Mouse (Mus musculus) C2C12 (cell line): ENCODE measurements at regions not wholly inside any gene's neighbourhood (a gene's known extent, or its start where the extent isn't known, plus 50 kb on each side); places are given as distances from the start of the nearest gene placed in this dataset.
"Not testable (repeated sequence)": the region's sequence is repeated elsewhere in the genome, so short reads cannot be mapped to it uniquely, and the experiment has no call there.

Source experiments
- H3K27me3 ChIP-seq: one replicate; pipeline ENCODE4 v1.6.1; 2011; ENCODE audit not compliant: control insufficient read depth, insufficient read depth, insufficient read length
- H3K36me3 ChIP-seq: one replicate; pipeline ENCODE4 v1.6.1; 2011; ENCODE audit not compliant: control insufficient read depth, insufficient read depth
- H3K4me3 ChIP-seq: one replicate; pipeline ENCODE4 v1.5.1; 2011; ENCODE audit warnings: mild to moderate bottlenecking, control low read depth; ENCODE audit not compliant: poor library complexity, insufficient read depth, severe bottlenecking
- H3K79me2 ChIP-seq: one replicate; pipeline ENCODE4 v1.6.1; 2011; ENCODE audit not compliant: control insufficient read depth, insufficient read depth
- H3K79me3 ChIP-seq: one replicate; pipeline ENCODE4 v1.6.1; 2011; ENCODE audit warnings: low read depth, control low read depth
- H3ac ChIP-seq: one replicate; pipeline ENCODE3; 2011; ENCODE audit warnings: low read depth; ENCODE audit not compliant: control insufficient read depth, insufficient read length
- CEBPB ChIP-seq: IDR thresholded peaks from one replicate; pipeline ENCODE4 v1.6.1; 2011; ENCODE audit warnings: low read depth, mild to moderate bottlenecking, control low read depth, moderate library complexity
- CTCF ChIP-seq: IDR thresholded peaks from one replicate; pipeline ENCODE4 v1.5.1; 2011; ENCODE audit not compliant: control insufficient read depth, insufficient read depth, insufficient read length
- FOSL1 ChIP-seq: IDR thresholded peaks from one replicate; pipeline ENCODE4 v1.8.0; 2011; ENCODE audit warnings: mild to moderate bottlenecking, low read length; ENCODE audit not compliant: poor library complexity, insufficient read depth, severe bottlenecking
- MAX ChIP-seq: IDR thresholded peaks from one replicate; pipeline ENCODE4 v1.6.1; 2011; ENCODE audit warnings: mild to moderate bottlenecking, control low read depth
- MYOD1 ChIP-seq: IDR thresholded peaks from one replicate; pipeline ENCODE4 v1.6.1; 2011; ENCODE audit warnings: low read depth; ENCODE audit not compliant: control insufficient read depth, insufficient read length
- MYOG ChIP-seq: IDR thresholded peaks from one replicate; pipeline ENCODE4 v1.6.1; 2011; ENCODE audit not compliant: control insufficient read depth, insufficient read length; ENCODE audit errors: extremely low read depth
- USF1 ChIP-seq: IDR thresholded peaks from one replicate; pipeline ENCODE4 v1.6.1; 2011; ENCODE audit warnings: low read depth, mild to moderate bottlenecking, control low read depth, moderate library complexity

DNA sequence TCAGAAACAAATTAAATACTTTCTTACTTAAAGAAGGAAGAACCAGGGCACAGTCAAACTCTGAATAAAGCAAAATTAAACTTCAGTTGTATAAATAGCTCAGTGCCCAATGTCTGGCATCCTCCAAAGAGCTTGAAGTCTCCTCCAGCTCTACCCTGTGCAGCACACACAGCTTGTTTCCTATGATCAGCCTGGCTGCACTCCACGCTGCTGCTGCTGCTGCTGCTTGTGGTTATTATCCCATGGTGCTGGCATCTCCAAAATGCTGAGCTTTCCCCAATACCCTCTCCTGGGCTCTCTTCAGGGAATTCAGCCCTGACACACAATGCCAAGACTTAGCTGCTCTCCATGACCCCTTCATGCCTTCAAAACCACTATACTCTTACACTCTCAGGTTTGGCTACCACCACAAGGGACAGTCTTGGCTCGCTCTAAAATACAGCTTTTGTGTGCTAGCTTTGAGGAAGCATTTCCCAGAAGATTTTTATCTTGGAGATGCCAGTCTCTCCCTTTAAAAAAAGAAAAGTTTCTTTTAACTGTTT is 121.0 kb downstream of the Rab10 start:
- H3K36me3 ChIP-seq, H3ac ChIP-seq, H3K79me3 ChIP-seq, H3K79me2 ChIP-seq, H3K4me3 ChIP-seq, H3K27me3 ChIP-seq: not testable (repeated sequence)

DNA sequence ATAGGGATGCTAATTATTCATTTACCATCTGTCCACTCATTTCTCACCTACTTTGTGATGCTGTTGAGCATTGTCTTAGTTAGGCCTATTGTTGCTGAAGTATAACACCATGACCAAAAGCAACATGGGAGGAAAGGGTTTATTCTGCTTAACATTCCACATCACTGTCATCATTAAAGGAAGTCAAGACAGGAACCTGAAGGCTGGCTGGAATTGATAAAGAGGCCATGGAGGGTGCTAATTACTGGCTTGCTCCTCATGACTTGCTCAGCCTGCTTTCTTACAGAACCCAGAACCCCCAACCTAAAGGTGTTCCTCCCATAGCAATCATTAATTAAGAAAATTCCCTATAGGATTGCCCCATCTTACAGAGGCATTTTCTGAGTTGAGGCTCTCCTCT is 121.6 kb downstream of the Rab10 start:
- Histone ChIP-seq H3K4me3 (no peak overlapping the region), H3K79me2 (no peaks in the 10 kb centered on the region), H3K36me3 (no peaks in the 10 kb centered on the region), H3K79me3 (no peaks in the 10 kb centered on the region), H3K27me3 (no peaks in the 10 kb centered on the region), H3ac (no peak overlapping the region)
- TF ChIP-seq CEBPB (no peak), MAX (no peak), MYOG (no peak), USF1 (no peak), FOSL1 (no peak), CTCF (no peak), MYOD1 (no peak)

DNA sequence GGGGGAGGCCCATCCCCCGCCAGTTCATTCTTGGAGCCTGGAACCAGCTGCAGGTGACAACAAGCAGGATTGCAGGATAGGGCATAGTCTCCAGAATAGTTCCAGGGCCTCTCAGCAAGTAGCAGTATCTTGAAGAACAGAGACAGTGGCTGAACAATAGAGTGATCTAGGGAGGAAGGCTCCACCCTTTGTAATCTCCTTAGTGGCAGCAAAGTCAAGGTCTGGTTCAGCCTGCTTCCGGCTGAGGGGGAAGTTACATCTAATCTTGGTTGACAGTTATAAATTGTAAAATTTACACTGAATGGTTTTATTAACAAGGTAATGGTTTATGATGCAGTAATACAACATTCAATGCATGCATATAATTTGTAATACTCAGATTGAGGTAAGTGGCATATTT is 136.4 kb downstream of the Rab10 start:
- H3ac ChIP-seq = no peak overlapping the region
- no peaks in the 10 kb centered on the region for H3K79me2 ChIP-seq
- no peaks in the 10 kb centered on the region for H3K79me3 ChIP-seq
- TF ChIP-seq MYOG = no peak
- no peak for TF ChIP-seq MAX
- no peak for TF ChIP-seq CTCF
- TF ChIP-seq USF1 = no peak
- no peak for TF ChIP-seq FOSL1
- TF ChIP-seq CEBPB = no peak
- no peak for TF ChIP-seq MYOD1
- no peak overlapping the region for H3K4me3 ChIP-seq
- no peaks in the 10 kb centered on the region for H3K36me3 ChIP-seq
- peaks cover 2% of the 10 kb centered on the region for H3K27me3 ChIP-seq

DNA sequence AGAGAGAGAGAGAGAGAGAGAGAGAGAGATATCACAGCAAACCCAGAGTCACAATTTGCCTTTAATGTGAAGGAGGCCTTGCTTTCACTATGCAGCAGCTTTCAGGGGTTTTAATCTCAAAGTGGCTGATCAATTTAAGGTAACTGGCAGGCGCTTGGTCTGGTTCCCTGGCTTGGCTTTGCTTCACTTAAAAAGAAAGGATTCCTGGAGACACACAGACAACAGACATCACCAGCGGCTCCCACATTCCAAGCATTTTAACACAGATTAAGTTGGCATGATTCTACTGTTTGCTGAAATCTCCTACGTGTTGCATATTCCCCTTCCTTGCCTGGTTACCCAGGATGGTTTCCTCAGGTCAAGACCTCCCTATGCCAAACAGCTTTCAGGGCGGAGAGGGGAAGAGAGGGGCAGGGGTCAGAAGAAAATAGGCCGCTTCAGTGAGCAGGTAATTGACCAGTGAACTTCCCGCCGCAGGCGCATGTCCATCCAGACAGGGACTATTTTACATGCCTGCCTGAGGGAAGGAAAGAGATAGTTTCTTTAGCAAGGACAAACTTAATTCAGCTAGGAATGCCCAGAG is 140.0 kb downstream of the Rab10 start:
- H3K79me3 ChIP-seq, H3K79me2 ChIP-seq, H3ac ChIP-seq: not testable (repeated sequence)

DNA sequence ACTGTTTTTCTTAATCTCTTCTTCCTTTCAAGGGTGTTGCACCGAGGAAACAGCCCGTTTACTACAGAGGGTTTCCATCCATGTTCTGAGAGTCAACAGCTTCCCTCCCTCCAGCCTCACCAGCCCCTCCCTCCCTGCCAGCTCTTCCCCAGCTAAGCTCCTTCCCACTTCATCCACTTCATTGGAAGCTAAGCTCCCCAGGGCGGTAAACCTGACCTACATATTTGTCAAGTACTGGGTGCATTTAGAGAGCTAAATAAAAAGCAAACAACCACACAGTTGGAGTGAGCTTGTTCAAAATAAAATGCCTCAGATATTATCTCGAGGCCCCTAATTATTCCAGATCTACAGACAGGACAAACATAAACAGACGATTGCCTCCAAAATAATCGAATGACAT is 148.1 kb downstream of the Rab10 start:
- not testable (repeated sequence) for H3K79me2 ChIP-seq, H3K27me3 ChIP-seq, H3K79me3 ChIP-seq, H3K4me3 ChIP-seq, H3ac ChIP-seq, H3K36me3 ChIP-seq

More for the DNA sequence above, 140.0 kb downstream of the Rab10 start:
- H3K27me3 ChIP-seq, H3K4me3 ChIP-seq, H3K36me3 ChIP-seq: not testable (repeated sequence)

DNA sequence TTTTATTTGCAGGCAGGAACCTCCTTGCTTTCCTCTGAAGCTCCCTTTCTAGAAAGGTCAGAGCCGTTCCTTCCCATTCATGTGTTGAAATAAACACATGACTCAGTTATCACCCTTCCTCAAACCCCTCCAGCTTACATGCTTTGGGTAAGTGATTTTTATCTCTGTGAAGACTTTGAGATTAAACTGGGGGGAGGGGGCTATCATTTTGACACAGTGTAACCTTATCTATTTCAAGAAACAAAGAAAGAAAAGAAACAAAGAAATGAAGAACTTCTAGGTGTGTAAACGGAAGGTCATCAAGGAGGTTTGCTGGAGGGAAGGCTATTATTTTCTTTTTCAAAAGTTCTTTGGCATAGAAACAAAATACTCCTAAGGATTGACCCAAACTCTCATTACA is 151.0 kb downstream of the Rab10 start:
- not testable (repeated sequence) for H3ac ChIP-seq, H3K79me3 ChIP-seq, H3K79me2 ChIP-seq

DNA sequence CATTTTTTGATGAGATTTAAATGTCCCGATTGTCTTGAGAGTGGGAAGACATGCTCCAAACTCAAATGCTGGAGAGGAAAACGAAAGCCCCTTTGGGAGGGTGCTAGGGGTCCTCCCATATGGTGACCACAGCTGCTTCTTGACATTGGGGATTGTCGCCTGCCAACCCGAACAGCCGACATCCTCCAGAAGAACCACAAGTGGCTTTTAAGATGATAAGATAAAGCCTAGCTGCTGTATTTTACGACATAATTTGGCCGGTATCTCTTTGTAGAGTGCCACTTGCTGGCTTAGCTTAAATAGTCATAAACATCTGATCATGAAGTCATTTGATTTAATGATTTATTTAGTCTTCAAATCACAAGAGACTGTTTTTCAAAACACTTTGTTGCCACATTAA is 156.1 kb downstream of the Rab10 start:
- not testable (repeated sequence) for H3K27me3 ChIP-seq, H3K4me3 ChIP-seq, H3K36me3 ChIP-seq, H3K79me2 ChIP-seq, H3ac ChIP-seq, H3K79me3 ChIP-seq

More for the DNA sequence above, 151.0 kb downstream of the Rab10 start:
- not testable (repeated sequence) for H3K27me3 ChIP-seq, H3K36me3 ChIP-seq, H3K4me3 ChIP-seq

DNA sequence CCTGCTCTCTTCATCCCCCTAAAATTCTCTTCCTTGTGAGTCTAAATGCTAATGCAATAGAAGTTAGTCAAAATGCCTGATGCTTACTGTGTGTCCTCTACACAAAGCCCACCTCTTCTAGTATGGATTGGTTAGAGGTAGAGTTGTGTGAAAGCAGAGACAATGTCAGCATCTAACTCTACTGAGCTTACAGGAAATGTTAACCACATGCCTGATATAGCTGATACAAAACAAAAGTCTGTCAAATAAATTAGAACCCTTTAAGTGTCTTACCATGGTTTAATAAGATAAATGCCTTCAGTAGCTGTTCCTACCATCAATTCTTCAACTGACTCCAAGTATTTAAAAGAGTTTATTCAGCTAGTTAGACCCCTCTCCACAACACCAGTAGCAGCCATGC is 177.2 kb downstream of the Rab10 start:
- H3K79me2 ChIP-seq, H3K36me3 ChIP-seq, H3K79me3 ChIP-seq, H3K4me3 ChIP-seq, H3ac ChIP-seq, H3K27me3 ChIP-seq: not testable (repeated sequence)

DNA sequence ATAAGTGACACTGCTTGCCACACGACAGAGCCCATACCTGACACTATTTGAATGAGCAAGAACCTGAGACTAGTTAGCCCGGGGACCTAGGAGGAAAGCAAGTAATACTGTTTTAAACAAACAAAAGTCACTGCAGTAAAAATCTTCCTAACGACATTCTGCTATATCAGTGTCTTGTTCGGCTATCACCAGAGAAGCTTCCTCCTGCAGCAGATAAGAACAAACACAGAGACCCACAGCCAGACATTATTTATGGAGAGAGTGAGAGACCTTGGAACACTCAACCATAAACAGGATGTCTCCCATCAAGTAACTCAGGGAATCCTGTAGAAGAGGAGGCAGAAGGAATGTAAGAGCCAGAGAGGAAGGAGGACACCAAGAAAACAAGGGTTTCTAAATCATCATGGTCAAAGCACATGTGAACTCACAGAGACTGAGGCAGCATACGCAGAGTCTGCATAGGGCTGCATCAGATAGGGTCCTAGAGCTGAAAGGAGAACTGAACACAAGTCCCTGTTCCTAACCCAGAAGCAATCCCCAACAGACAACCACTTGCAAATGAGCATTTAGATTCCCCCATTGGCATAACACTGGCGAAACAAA is 178.5 kb downstream of the Rab10 start:
- H3K4me3 ChIP-seq, H3K79me2 ChIP-seq, H3K79me3 ChIP-seq, H3K27me3 ChIP-seq, H3ac ChIP-seq, H3K36me3 ChIP-seq: not testable (repeated sequence)

DNA sequence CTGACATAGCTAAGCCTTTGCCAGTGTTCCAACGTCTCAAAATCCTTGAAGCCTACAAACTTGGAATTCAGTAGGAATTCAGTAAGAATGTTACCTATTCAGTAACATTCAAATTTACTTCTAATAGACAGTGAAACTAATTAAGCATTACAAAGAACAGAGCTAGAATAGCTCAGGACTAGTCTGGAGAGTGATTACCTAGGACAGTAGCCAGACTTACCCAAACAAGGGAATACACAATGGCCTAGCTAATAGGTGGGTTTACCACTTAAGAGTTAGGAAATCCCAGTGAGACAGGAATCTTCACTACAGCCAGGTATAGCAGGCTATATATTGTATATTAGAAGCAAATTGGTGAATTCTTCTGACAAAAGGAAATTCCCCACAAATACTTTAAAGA is 182.4 kb downstream of the Rab10 start:
- H3K27me3 ChIP-seq, H3K36me3 ChIP-seq, H3K79me3 ChIP-seq, H3K4me3 ChIP-seq, H3K79me2 ChIP-seq, H3ac ChIP-seq: not testable (repeated sequence)
